Mouse (Mus musculus): ENCODE results near the gene Nop16.

DNA sequence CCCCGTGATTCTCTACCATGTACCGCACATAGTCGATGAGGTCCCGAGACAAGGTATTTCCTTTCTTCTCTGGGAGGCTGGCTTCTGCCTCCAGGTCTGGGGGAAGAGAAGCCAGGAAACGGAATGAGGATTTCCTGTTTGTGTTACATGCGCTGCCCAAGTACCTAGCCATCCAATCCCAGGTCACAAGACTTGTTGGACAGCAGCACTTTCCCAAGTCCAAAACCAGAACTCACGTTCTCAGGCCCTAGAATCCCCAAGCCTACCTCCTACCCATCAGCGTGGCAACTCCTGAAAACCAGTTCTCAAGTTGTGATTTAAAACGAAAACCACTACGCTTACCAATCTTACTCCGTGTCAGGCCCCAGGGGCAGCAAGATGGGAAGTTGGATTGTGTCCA lies 4.1 kb downstream of the Nop16 start:
- TF ChIP-seq CTCF (IDR thresholded peaks at IDR 0.05; ENCODE audit: low read depth, low read length) = no peak
- TF ChIP-seq EP300 (IDR thresholded peaks at IDR 0.05; ENCODE audit: insufficient read depth, low read depth, low read length) = no peak
- TF ChIP-seq POLR2A (IDR thresholded peaks at IDR 0.05; ENCODE audit: insufficient read depth, low read length) = no peak

Data from ES-Bruce4 (cell line).